Mouse (Mus musculus): ENCODE measurements around the gene Srgap3.
"Not testable (repeated sequence)": the region's sequence is repeated elsewhere in the genome, so short reads cannot be mapped to it uniquely, and the experiment has no call there.

The Srgap3 gene

GRCm38 (mm10) chr6:112752007-112752406, 195.1 kb downstream of the Srgap3 start:
- no peak for DNase-seq (ENCODE audit: low spot score in 2 of 2)

DNA sequence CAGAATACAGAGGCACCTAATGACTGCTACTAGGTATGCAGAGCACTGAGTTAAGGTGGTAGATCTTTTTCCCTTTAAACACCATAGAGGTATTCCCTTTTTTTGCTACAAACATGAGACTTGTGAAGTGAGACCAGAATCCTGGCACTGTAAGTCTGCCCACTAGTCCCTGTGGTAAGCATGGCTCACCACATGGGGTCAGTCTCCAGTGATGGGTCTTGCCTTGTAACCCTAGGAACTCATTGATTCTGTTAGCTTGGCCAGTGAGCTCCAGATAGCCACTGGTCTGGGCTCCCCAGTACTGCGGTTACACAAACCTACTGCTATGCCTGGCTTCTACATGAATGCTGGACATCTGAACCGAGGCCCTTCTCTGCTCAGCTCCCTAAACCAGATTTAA, 204.8 kb downstream of the Srgap3 start:
- DNase-seq (ENCODE audit: low spot score in 2 of 2): no peak

GRCm38 (mm10) chr6:112741766-112742165, 205.3 kb downstream of the Srgap3 start:
- no peak for DNase-seq (ENCODE audit: low spot score in 2 of 2)

DNA sequence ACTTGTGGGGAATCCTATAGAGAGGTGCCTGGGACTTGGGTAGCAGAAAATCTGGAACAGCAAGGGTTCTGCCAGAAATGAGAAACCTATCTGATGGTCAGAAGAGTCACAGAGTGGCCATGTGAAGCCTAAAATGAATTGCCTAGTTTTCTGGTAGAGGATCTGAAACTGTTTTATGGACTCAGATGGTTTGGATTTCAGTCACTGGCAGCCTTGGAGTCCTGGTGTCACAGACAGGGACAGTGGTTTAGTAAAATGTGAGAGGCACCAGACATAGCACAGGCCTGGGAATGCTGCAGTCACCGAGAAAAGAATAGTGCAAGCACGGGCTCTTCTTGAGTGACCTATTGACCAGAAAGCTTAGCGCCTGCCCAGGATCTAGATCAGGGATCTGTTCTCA, 207.4 kb downstream of the Srgap3 start:
- no peak for DNase-seq (ENCODE audit: low spot score in 2 of 2)

DNA sequence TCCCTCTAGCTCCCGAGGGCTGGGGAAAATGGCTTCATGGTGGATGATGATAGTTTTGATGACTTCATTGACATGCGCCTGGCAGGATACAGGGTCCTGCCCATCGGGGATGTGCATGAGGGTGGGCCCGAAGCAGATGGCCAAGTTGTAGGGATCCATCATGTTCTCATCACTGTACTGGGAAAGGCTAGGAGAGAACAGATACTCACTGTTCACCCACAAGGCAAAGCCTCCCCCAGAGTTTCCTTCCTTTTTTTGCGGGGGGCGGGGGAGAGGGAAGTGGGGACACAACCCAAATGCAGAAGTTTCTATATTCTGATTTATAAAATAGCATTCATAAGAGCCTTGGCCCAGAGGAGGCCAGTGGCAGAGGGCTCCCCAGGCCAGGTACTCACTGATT, 208.1 kb downstream of the Srgap3 start:
- no peak for DNase-seq (ENCODE audit: low spot score in 2 of 2)

GRCm38 (mm10) chr6:112736471-112736870, 210.6 kb downstream of the Srgap3 start:
- DNase-seq (ENCODE audit: low spot score in 2 of 2): no peak

DNA sequence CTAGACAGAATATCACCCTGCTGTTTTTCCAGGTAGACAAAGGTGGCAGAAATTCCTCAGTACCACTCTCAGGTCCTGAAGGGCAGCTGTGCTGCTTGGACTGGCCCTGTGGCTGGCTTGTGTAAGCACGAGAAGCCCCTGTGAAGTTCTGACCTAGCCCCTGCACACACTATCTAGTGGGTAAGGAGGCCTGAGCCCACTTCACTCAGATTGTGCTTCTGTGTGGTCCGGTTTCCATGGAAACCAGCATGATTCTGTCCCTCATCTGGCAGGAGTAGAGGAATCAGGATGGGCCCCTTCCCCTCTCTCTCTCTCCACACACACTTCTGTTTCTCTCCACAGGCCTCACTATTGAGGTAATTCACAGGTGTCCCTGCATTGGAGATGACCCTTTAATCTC, 212.0 kb downstream of the Srgap3 start:
- no peak for DNase-seq (ENCODE audit: low spot score in 2 of 2)

DNA sequence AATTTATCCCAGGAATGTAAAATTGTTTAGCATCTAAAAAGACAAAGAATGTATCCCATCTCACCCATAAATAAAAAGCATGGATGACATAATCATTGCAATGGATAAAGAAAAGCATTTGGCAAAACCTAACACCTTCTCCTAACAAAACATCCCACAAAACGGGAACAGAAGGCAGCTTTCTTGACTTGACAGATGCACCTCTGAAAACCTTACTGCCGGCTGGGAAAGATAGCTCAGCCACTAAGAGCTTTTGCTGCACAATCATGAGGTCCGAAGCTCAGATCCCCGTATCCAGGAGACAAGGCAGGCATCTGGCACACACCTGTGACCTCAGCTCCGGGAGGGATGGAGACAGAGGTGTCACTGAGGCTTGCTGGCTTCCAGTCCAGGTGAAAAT, 213.1 kb downstream of the Srgap3 start:
- DNase-seq (ENCODE audit: low spot score in 2 of 2): no peak

GRCm38 (mm10) chr6:112732434-112732833, 214.6 kb downstream of the Srgap3 start:
- no peak for DNase-seq (ENCODE audit: low spot score in 2 of 2)

DNA sequence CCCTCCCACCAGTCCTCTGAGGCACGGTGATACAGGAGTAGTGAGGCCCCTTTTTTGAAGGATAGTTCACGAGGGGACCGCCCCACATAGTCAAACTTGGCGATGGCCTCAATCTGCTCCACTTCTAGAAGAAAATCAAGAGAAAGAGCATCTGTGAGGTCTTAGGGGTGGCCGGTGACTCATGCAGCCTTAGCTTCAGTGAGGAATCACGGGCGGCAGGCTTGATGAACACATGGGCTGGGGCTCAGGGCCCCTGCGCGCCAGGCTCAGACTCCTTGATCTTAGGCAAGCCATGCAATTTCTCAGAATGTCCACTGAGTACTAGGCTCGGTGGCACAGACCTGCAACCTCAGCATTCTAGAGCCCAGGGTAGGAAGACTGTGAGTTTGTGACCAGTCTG, 215.7 kb downstream of the Srgap3 start:
- no peak for DNase-seq (ENCODE audit: low spot score in 2 of 2)

DNA sequence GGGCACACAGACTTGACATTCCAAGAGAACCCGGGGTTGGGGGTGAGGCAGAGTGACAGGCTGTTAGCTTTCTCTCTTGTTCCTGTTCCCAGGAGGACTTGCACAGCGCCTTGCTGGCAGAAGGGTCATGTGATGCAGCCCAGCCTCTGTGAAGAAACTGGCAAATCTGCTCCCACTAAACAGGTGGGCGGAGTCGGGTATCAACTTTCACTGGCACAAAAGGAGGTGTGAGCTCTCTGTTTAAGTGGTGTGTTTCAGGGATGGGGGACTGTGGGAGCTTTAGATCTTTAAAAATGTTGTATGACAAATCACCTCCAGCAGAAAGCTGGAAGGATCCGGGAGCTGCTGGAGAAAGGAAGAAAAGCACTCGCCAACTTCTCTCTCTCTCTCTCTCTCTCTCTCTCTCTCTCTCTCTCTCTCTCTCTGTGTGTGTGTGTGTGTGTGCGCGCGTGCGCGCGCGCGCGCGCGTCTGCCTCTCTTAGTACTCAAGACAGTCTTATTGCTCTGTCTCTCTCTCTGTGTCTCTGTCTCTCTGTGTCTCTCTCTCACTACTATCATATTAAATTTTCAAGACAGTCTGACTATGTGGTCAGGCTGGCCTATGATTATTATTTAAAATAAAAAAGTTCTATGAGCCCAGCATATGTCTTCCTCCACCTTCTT, 218.2 kb downstream of the Srgap3 start:
- DNase-seq (ENCODE audit: low spot score in 2 of 2): peak; percentile 67 to 79

GRCm38 (mm10) chr6:112725468-112725867, 221.6 kb downstream of the Srgap3 start:
- DNase-seq (ENCODE audit: low spot score in 2 of 2): no peak

GRCm38 (mm10) chr6:112720409-112721080, 226.5 kb downstream of the Srgap3 start:
- no peak for DNase-seq (ENCODE audit: low spot score in 2 of 2)

GRCm38 (mm10) chr6:112719983-112720382, 227.1 kb downstream of the Srgap3 start:
- DNase-seq (ENCODE audit: low spot score in 2 of 2): no peak

DNA sequence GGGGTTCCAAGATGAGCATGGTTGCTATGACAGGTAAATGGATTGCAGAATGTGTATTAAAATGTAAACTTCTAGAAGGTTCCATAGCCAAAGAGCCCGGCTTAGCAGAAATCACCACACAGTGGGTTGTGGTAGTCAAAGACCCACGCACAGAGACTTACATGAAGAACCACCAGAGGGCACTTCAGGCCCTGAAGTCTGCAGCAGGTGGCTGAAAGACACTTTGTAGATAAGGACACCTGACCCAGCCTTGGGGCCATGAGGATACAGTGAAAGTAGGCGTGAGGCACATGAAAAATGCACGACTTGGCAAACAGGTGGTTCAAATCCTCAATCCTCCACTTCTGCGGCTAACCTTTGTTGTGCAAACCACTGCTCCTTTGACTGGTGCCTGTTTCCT, 229.9 kb downstream of the Srgap3 start:
- DNase-seq (ENCODE audit: low spot score in 2 of 2): no peak

DNA sequence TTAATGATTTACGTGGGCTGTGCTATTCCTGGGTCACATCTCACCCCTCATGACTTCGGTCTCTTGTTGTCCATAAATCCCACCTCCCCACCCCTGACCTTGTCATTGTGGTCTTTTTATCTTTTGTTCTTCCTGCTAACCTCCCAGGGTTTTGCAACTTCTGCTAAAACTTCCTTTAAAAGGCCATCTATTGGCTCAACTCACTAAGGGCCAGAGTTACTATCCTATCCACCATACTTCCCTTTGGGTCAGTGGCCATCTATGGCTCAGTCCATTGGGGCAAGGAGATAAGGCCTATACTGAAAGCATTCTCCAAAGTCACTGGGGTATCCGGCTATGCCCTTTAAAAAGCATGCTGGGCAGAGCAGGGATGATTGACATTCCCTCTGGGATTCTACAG, 233.1 kb downstream of the Srgap3 start:
- no peak for DNase-seq (ENCODE audit: low spot score in 2 of 2)

- DNase-seq (ENCODE audit: low spot score in 2 of 2): not testable (repeated sequence)
Observed at GRCm38 (mm10) chr6:112702296-112702695, 244.8 kb downstream of the Srgap3 start.

DNA sequence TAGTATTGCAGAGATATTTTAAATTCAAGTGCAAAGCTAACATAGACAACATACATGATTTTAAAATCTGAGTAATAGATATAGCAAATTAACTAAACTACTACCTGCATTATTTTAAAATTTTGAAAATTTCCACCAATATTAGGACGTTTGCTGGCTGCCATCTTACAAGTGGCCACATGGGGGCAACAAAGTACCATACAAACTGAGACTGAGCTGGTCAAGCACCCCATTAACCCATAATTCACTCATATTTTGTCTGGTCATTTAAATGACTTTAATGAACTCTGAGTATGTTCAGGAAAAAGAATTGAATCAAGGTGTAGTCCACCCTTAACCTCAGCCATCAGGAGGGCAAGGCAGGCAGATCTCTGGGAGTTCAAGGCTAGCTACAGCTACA, 246.7 kb downstream of the Srgap3 start:
- DNase-seq (ENCODE audit: low spot score in 2 of 2): peak in 1 of 2 experiments; percentile 54

DNA sequence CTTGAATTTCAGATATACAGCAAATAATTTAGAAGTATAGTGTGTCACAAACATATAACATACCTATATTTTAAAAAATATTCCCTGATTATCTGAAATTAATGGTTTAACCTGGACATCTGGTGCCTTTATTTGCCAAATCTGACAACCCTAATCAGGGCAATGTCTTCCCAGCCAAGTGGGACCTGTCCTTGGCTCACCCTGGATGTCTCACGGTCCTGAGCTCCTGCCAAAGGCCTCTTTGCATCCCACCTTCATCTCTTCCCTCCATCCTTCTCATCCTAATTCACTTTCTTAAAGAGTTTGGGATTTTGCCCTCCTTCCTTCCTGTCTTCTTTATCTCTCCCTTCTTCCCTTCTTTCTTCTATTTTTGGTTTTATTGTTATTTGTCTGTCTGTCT, 248.0 kb downstream of the Srgap3 start:
- DNase-seq (ENCODE audit: low spot score in 2 of 2): no peak

GRCm38 (mm10) chr6:112696056-112696950, 250.8 kb downstream of the Srgap3 start, which contains the start of gene Rad18:
Gene Rad18, minus strand, starts transcription at chr6:112696686.
- DNase-seq (ENCODE audit: low spot score in 2 of 2): peak; percentile 61 to 75

GRCm38 (mm10) chr6:112694492-112694891, 252.6 kb downstream of the Srgap3 start:
- no peak for DNase-seq (ENCODE audit: low spot score in 2 of 2)

- no peak for DNase-seq (ENCODE audit: low spot score in 2 of 2)
Observed at GRCm38 (mm10) chr6:112691523-112691922, 255.5 kb downstream of the Srgap3 start.

Data from frontal cortex, postnatal 14 days (tissue).